Mouse (Mus musculus) thymus, adult 2 months (tissue): ENCODE data around the gene Tekt5. TPM values are rescaled to one million over a fixed set of nuclear protein-coding genes. Genes with fewer than 3 reads are reported as not detected.

Source experiments
- DNase-seq: peaks from one replicate; pipeline ENCODE4 v3.0.0; 2021
- H3K27ac ChIP-seq: fragments of 200-500 bp; 2 replicates; pipeline ENCODE4 v1.5.1; 2012; ENCODE audit warnings: low read length, control low read depth; ENCODE audit not compliant: control insufficient read depth, insufficient read depth
- H3K27me3 ChIP-seq: fragments of 200-500 bp; 2 replicates; pipeline ENCODE4 v1.6.1; 2012; ENCODE audit warnings: mild to moderate bottlenecking, low read length, moderate library complexity, mixed read lengths; ENCODE audit not compliant: control insufficient read depth, insufficient read depth
- H3K36me3 ChIP-seq: fragments of 200-500 bp; 2 replicates; pipeline ENCODE4 v1.6.1; 2012; ENCODE audit warnings: mild to moderate bottlenecking, low read length, moderate library complexity; ENCODE audit not compliant: control insufficient read depth, insufficient read depth
- H3K4me1 ChIP-seq: fragments of 200-500 bp; replicated peaks from 2 replicates; pipeline ENCODE4 v1.6.1; 2012; ENCODE audit warnings: low read length; ENCODE audit not compliant: control insufficient read depth, insufficient read depth
- H3K4me3 ChIP-seq: fragments of 200-500 bp; 2 replicates; pipeline ENCODE4 v1.5.1; 2012; ENCODE audit warnings: mild to moderate bottlenecking, low read length, control low read depth, moderate library complexity; ENCODE audit not compliant: control insufficient read depth, insufficient read depth
- CTCF ChIP-seq: fragments of 200-500 bp; IDR thresholded peaks from 2 replicates; pipeline ENCODE4 v1.5.1; 2012; ENCODE audit warnings: mild to moderate bottlenecking, control low read depth, low read length, moderate library complexity, borderline replicate concordance; ENCODE audit not compliant: control insufficient read depth, poor library complexity, insufficient read depth; ENCODE audit errors: extremely low read depth
- POLR2A ChIP-seq: fragments of 200-500 bp; IDR thresholded peaks from 2 replicates; pipeline ENCODE4 v1.6.1; 2012; ENCODE audit warnings: mild to moderate bottlenecking, low read length, control low read depth, moderate library complexity; ENCODE audit not compliant: control insufficient read depth, poor library complexity, insufficient read depth; ENCODE audit errors: extremely low read depth
- WGBS: fragments of 180-500 bp; shearing (Covaris S2); methylation state at CpG from one replicate; pipeline ENCODE4 v1.1.7; 2018; 5-methylcytosine and 5-hydroxymethylcytosine counted together
- polyA plus RNA-seq: library from polyadenylated mRNA; depleted of rRNA; stranded (reverse); fragments of >200 nt; gene quantifications from 2 replicates; pipeline ENCODE4 v1.2.3, GENCODE M21; 2012

The Tekt5 gene
- polyA plus RNA-seq, 1 experiment = 1.7 TPM

- no peak overlapping the region for H3K27ac ChIP-seq
- no peak for TF ChIP-seq POLR2A
- no peak for TF ChIP-seq CTCF
- no peaks in the 10 kb centered on the region for H3K4me1 ChIP-seq
- DNase-seq = no peak
- WGBS = 97% methylated on average over 5 of the region's 5 CpGs
- no peak overlapping the region for H3K4me3 ChIP-seq
- no peaks in the 10 kb centered on the region for H3K27me3 ChIP-seq
- no peaks in the 10 kb centered on the region for H3K36me3 ChIP-seq
Observed at GRCm38 (mm10) chr16:10338601-10339000, 56.7 kb downstream of the Tekt5 start.

GRCm38 (mm10) chr16:10337422-10338197, 57.7 kb downstream of the Tekt5 start:
- TF ChIP-seq POLR2A (no peak), CTCF (no peak)
- Histone ChIP-seq H3K27me3 (no peaks in the 10 kb centered on the region), H3K36me3 (no peaks in the 10 kb centered on the region), H3K4me3 (no peak overlapping the region), H3K27ac (no peak overlapping the region), H3K4me1 (no peaks in the 10 kb centered on the region)
- no peak for DNase-seq
- 89% methylated on average over 13 of the region's 13 CpGs for WGBS

- H3K36me3 ChIP-seq = no peaks in the 10 kb centered on the region
- 94% methylated on average over 19 of the region's 19 CpGs for WGBS
- no peak for TF ChIP-seq CTCF
- no peak for TF ChIP-seq POLR2A
- no peak overlapping the region for H3K27ac ChIP-seq
- no peaks in the 10 kb centered on the region for H3K4me1 ChIP-seq
- no peaks in the 10 kb centered on the region for H3K27me3 ChIP-seq
- DNase-seq = no peak
- no peak overlapping the region for H3K4me3 ChIP-seq
Observed at GRCm38 (mm10) chr16:10336454-10337421, 58.6 kb downstream of the Tekt5 start.

GRCm38 (mm10) chr16:10335953-10336352, 59.3 kb downstream of the Tekt5 start:
- WGBS = 97% methylated on average over 2 of the region's 2 CpGs
- 0 out of 2 replicates have a peak, but pooled peaks cover 3% of the 10 kb centered on the region for H3K4me1 ChIP-seq
- no peak overlapping the region for H3K4me3 ChIP-seq
- no peaks in the 10 kb centered on the region for H3K27me3 ChIP-seq
- H3K36me3 ChIP-seq = no peaks in the 10 kb centered on the region
- TF ChIP-seq POLR2A (no peak), CTCF (no peak)
- no peak for DNase-seq
- H3K27ac ChIP-seq = no peak overlapping the region

- H3K4me1 ChIP-seq = 0 out of 2 replicates have a peak, but pooled peaks cover 3% of the 10 kb centered on the region
- no peak overlapping the region for H3K4me3 ChIP-seq
- WGBS = 74% methylated on average over 7 of the region's 7 CpGs
- no peak for DNase-seq
- TF ChIP-seq CTCF (no peak), POLR2A (no peak)
- H3K36me3 ChIP-seq = no peaks in the 10 kb centered on the region
- no peak overlapping the region for H3K27ac ChIP-seq
- no peaks in the 10 kb centered on the region for H3K27me3 ChIP-seq
Observed at GRCm38 (mm10) chr16:10332732-10333131, 62.6 kb downstream of the Tekt5 start.
